Mouse (Mus musculus): Measurements from ENCODE around the gene Plekha5. TPM values are rescaled to one million over a fixed set of nuclear protein-coding genes. Genes with fewer than 3 reads are reported as not detected.
"Not testable (repeated sequence)": the region's sequence is repeated elsewhere in the genome, so short reads cannot be mapped to it uniquely, and the experiment has no call there.

Plekha5 gene
- polyA plus RNA-seq, 1 experiment from 2014 or later, result 72.9 TPM

GRCm38 (mm10) chr6:140519488-140520159 is 95.8 kb downstream of the Plekha5 start:
- H3K27me3 ChIP-seq, result no peaks in the 10 kb centered on the region
- DNase-seq (ENCODE audit: low read depth, low spot score) (no peak), ATAC-seq (no peak)
- in situ Hi-C loops (cut with MboI; ENCODE audit: low pct_unique_long_range_greater_than_20kb), result no loop called here
- ChIA-PET CTCF (no interaction called here), POLR2A (interaction anchor here (0.9 kb wide), 1 partner anchor 16 kb away, joined by 3 read pairs; no protein-coding TSS in a partner anchor)
- no peak for TF ChIP-seq CTCF (IDR thresholded peaks at IDR 0.05)

- ATAC-seq (no peak), DNase-seq (ENCODE audit: low read depth, low spot score) (no peak)
- in situ Hi-C loops (cut with MboI; ENCODE audit: low pct_unique_long_range_greater_than_20kb), result no loop called here
- H3K27me3 ChIP-seq, result no peaks in the 10 kb centered on the region
- ChIA-PET POLR2A (no interaction called here), CTCF (no interaction called here)
- TF ChIP-seq CTCF (IDR thresholded peaks at IDR 0.05), result no peak
Measured at GRCm38 (mm10) chr6:140520961-140521360, 97.1 kb downstream of the Plekha5 start.

- CTCF ChIA-PET, result interaction anchor here (2.0 kb wide), 1 partner anchor 32 kb away, joined by 7 read pairs; no protein-coding TSS in a partner anchor
- no peak for DNase-seq (ENCODE audit: low read depth, low spot score)
- in situ Hi-C loops (cut with MboI; ENCODE audit: low pct_unique_long_range_greater_than_20kb), result no loop called here
- ATAC-seq, result no peak
- no peak for TF ChIP-seq CTCF (IDR thresholded peaks at IDR 0.05)
- POLR2A ChIA-PET, result no interaction called here
- H3K27me3 ChIP-seq, result no peaks in the 10 kb centered on the region
Measured at GRCm38 (mm10) chr6:140521832-140522231, 98.0 kb downstream of the Plekha5 start.

GRCm38 (mm10) chr6:140523600-140523999 is 99.7 kb downstream of the Plekha5 start:
- TF ChIP-seq CTCF (IDR thresholded peaks at IDR 0.05), result no peak
- ATAC-seq, result no peak
- H3K27me3 ChIP-seq, result no peaks in the 10 kb centered on the region
- POLR2A ChIA-PET, result no interaction called here
- DNase-seq (ENCODE audit: low read depth, low spot score), result no peak
- CTCF ChIA-PET, result interaction anchor here (2.0 kb wide), 1 partner anchor 30 kb away, joined by 7 read pairs; no protein-coding TSS in a partner anchor
- in situ Hi-C loops (cut with MboI; ENCODE audit: low pct_unique_long_range_greater_than_20kb), result no loop called here

- DNase-seq (ENCODE audit: low read depth, low spot score) (no peak), ATAC-seq (no peak)
- in situ Hi-C loops (cut with MboI; ENCODE audit: low pct_unique_long_range_greater_than_20kb), result no loop called here
- no peak for TF ChIP-seq CTCF (IDR thresholded peaks at IDR 0.05)
- H3K27me3 ChIP-seq, result no peaks in the 10 kb centered on the region
- ChIA-PET POLR2A (no interaction called here), CTCF (interaction anchor here (4.8 kb wide), 1 partner anchor 11 kb away, joined by 13 read pairs; no protein-coding TSS in a partner anchor)
Measured at GRCm38 (mm10) chr6:140528414-140528813, 104.6 kb downstream of the Plekha5 start.

GRCm38 (mm10) chr6:140532858-140533257 is 109.0 kb downstream of the Plekha5 start:
- CTCF ChIA-PET, result interaction anchor here (4.8 kb wide), 1 partner anchor 16 kb away, joined by 13 read pairs; no protein-coding TSS in a partner anchor
- POLR2A ChIA-PET; DNase-seq (ENCODE audit: low read depth, low spot score); ATAC-seq; H3K27me3 ChIP-seq; in situ Hi-C loops (cut with MboI; ENCODE audit: low pct_unique_long_range_greater_than_20kb): not testable (repeated sequence)

GRCm38 (mm10) chr6:140533606-140534005 is 109.8 kb downstream of the Plekha5 start:
- in situ Hi-C loops (cut with MboI; ENCODE audit: low pct_unique_long_range_greater_than_20kb), result no loop called here
- POLR2A ChIA-PET, result no interaction called here

GRCm38 (mm10) chr6:140535504-140535903 is 111.7 kb downstream of the Plekha5 start:
- DNase-seq (ENCODE audit: low read depth, low spot score), result no peak
- in situ Hi-C loops (cut with MboI; ENCODE audit: low pct_unique_long_range_greater_than_20kb), result no loop called here
- H3K27me3 ChIP-seq, result no peaks in the 10 kb centered on the region
- TF ChIP-seq CTCF (IDR thresholded peaks at IDR 0.05), result no peak
- ATAC-seq, result peak; percentile 31
- ChIA-PET POLR2A (interaction anchor here (0.8 kb wide), 1 partner anchor 16 kb away, joined by 3 read pairs; no protein-coding TSS in a partner anchor), CTCF (interaction anchor here (1.8 to 2.6 kb wide), 4 partner anchors 8 to 26 kb away, joined by 5 to 10 read pairs (median 8); no protein-coding TSS in a partner anchor)

More at GRCm38 (mm10) chr6:140533606-140534005, 109.8 kb downstream of the Plekha5 start:
- DNase-seq (ENCODE audit: low read depth, low spot score), result no peak
- no peak for TF ChIP-seq CTCF (IDR thresholded peaks at IDR 0.05)
- CTCF ChIA-PET, result interaction anchor here (1.6 to 2.2 kb wide), 3 partner anchors 9 to 61 kb away, joined by 5 to 7 read pairs (median 7); no protein-coding TSS in a partner anchor
- H3K27me3 ChIP-seq, result no peaks in the 10 kb centered on the region
- no peak for ATAC-seq

GRCm38 (mm10) chr6:140541919-140542318 is 118.1 kb downstream of the Plekha5 start:
- ChIA-PET CTCF (interaction anchor here (0.8 to 1.9 kb wide), 6 partner anchors 7 to 70 kb away, joined by 3 to 5 read pairs (median 3); no protein-coding TSS in a partner anchor), POLR2A (interaction anchor here (0.6 kb wide), 1 partner anchor 13 kb away, joined by 5 read pairs; no protein-coding TSS in a partner anchor)
- no peaks in the 10 kb centered on the region for H3K27me3 ChIP-seq
- in situ Hi-C loops (cut with MboI; ENCODE audit: low pct_unique_long_range_greater_than_20kb), result no loop called here
- ATAC-seq (no peak), DNase-seq (ENCODE audit: low read depth, low spot score) (no peak)
- no peak for TF ChIP-seq CTCF (IDR thresholded peaks at IDR 0.05)

- TF ChIP-seq CTCF (IDR thresholded peaks at IDR 0.05), result no peak
- ChIA-PET POLR2A (interaction anchor here (0.7 kb wide), 1 partner anchor 9 kb away, joined by 3 read pairs; no protein-coding TSS in a partner anchor), CTCF (interaction anchor here (0.9 to 1.9 kb wide), 9 partner anchors 9 to 71 kb away, joined by 3 to 6 read pairs (median 3); no protein-coding TSS in a partner anchor)
- H3K27me3 ChIP-seq, result no peaks in the 10 kb centered on the region
- in situ Hi-C loops (cut with MboI; ENCODE audit: low pct_unique_long_range_greater_than_20kb), result no loop called here
- DNase-seq (ENCODE audit: low read depth, low spot score) (peak; percentile 67), ATAC-seq (peak; percentile 88)
Measured at GRCm38 (mm10) chr6:140543005-140543794, 119.3 kb downstream of the Plekha5 start.
